Mouse (Mus musculus) megakaryocyte, embryonic 14.5 days (primary cell): ENCODE measurements at regions not wholly inside any gene's neighbourhood (a gene's known extent, or its start where the extent isn't known, plus 50 kb on each side); places are given as distances from the start of the nearest gene placed in this dataset.

Source experiments
- H3K27me3 ChIP-seq: replicated peaks from 2 replicates; pipeline ENCODE3; 2012; ENCODE audit warnings: inconsistent platforms
- H3K36me3 ChIP-seq: replicated peaks from 2 replicates; pipeline ENCODE3; 2012; ENCODE audit warnings: low read length, inconsistent platforms, mixed read lengths
- H3K4me1 ChIP-seq: 2 replicates; pipeline ENCODE4 v1.6.1; 2012; ENCODE audit warnings: inconsistent platforms
- H3K4me3 ChIP-seq: replicated peaks from 2 replicates; pipeline ENCODE3; 2012; ENCODE audit warnings: moderate library complexity, mild to moderate bottlenecking, inconsistent platforms
- H3K9me3 ChIP-seq: 2 replicates; pipeline ENCODE4 v1.6.1; 2012; ENCODE audit warnings: inconsistent platforms
- FLI1 ChIP-seq: IDR thresholded peaks from 2 replicates; pipeline ENCODE4 v1.6.1; 2012; ENCODE audit warnings: low read length, inconsistent platforms, mixed read lengths
- GATA1 ChIP-seq: IDR thresholded peaks from 3 replicates; pipeline ENCODE4 v1.6.1; 2012; ENCODE audit warnings: mixed read lengths, low read length, inconsistent platforms, borderline replicate concordance

GRCm38 (mm10) chr3:143584692-143585603 is 620.1 kb downstream of the Lmo4 start:
- TF ChIP-seq GATA1: no peak
- no peak for TF ChIP-seq FLI1
- no peak overlapping the region for H3K4me3 ChIP-seq
- H3K27me3 ChIP-seq: no peaks in the 10 kb centered on the region
- peaks cover 8% of the 10 kb centered on the region; the same call in 1 of the 2 replicates for H3K4me1 ChIP-seq
- H3K36me3 ChIP-seq: no peaks in the 10 kb centered on the region
- H3K9me3 ChIP-seq: peaks cover 3% of the 10 kb centered on the region; the same call in 1 of the 2 replicates

- Histone ChIP-seq H3K27me3 (no peaks in the 10 kb centered on the region), H3K4me3 (no peak overlapping the region), H3K4me1 (no peaks in the 10 kb centered on the region), H3K36me3 (no peaks in the 10 kb centered on the region), H3K9me3 (peaks cover 13% of the 10 kb centered on the region)
- TF ChIP-seq FLI1 (no peak), GATA1 (no peak)
Observed at GRCm38 (mm10) chr3:143576338-143577007, 628.5 kb downstream of the Lmo4 start.

GRCm38 (mm10) chr3:143575737-143576136 is 629.3 kb downstream of the Lmo4 start:
- H3K4me1 ChIP-seq: no peaks in the 10 kb centered on the region
- H3K4me3 ChIP-seq: no peak overlapping the region
- peaks cover 13% of the 10 kb centered on the region for H3K9me3 ChIP-seq
- no peak for TF ChIP-seq FLI1
- H3K27me3 ChIP-seq: no peaks in the 10 kb centered on the region
- no peaks in the 10 kb centered on the region for H3K36me3 ChIP-seq

- Histone ChIP-seq H3K4me3 (no peak overlapping the region), H3K9me3 (peaks cover 13% of the 10 kb centered on the region; the same call in 1 of the 2 replicates), H3K36me3 (no peaks in the 10 kb centered on the region), H3K4me1 (no peaks in the 10 kb centered on the region), H3K27me3 (no peaks in the 10 kb centered on the region)
- TF ChIP-seq GATA1: no peak
Observed at GRCm38 (mm10) chr3:143574035-143574864, 630.8 kb downstream of the Lmo4 start.

- no peaks in the 10 kb centered on the region for H3K4me1 ChIP-seq
- H3K4me3 ChIP-seq: no peak overlapping the region
- no peak for TF ChIP-seq GATA1
- TF ChIP-seq FLI1: no peak
- H3K36me3 ChIP-seq: no peaks in the 10 kb centered on the region
- no peaks in the 10 kb centered on the region for H3K27me3 ChIP-seq
- peaks cover 9% of the 10 kb centered on the region; the same call in 1 of the 2 replicates for H3K9me3 ChIP-seq
Observed at GRCm38 (mm10) chr3:143569930-143570329, 635.1 kb downstream of the Lmo4 start.

GRCm38 (mm10) chr3:143565067-143565466 is 640.0 kb downstream of the Lmo4 start:
- Histone ChIP-seq H3K27me3 (no peaks in the 10 kb centered on the region), H3K4me1 (no peaks in the 10 kb centered on the region), H3K4me3 (no peak overlapping the region), H3K9me3 (0 out of 2 replicates have a peak, but pooled peaks cover 8% of the 10 kb centered on the region), H3K36me3 (no peaks in the 10 kb centered on the region)
- TF ChIP-seq GATA1: no peak
- TF ChIP-seq FLI1: no peak

- Histone ChIP-seq H3K9me3 (peaks cover 12% of the 10 kb centered on the region), H3K36me3 (no peaks in the 10 kb centered on the region), H3K27me3 (no peaks in the 10 kb centered on the region), H3K4me1 (no peaks in the 10 kb centered on the region), H3K4me3 (no peak overlapping the region)
- TF ChIP-seq GATA1 (no peak), FLI1 (no peak)
Observed at GRCm38 (mm10) chr3:143542811-143543210, 661.0 kb upstream of the Pkn2 start.

- Histone ChIP-seq H3K4me3 (no peak overlapping the region), H3K36me3 (no peaks in the 10 kb centered on the region), H3K4me1 (peaks cover 3% of the 10 kb centered on the region; the same call in 1 of the 2 replicates), H3K9me3 (no peaks in the 10 kb centered on the region), H3K27me3 (no peaks in the 10 kb centered on the region)
- TF ChIP-seq GATA1 (no peak), FLI1 (no peak)
Observed at GRCm38 (mm10) chr3:143527982-143528381, 646.2 kb upstream of the Pkn2 start.

GRCm38 (mm10) chr3:143527274-143527673 is 645.5 kb upstream of the Pkn2 start:
- Histone ChIP-seq H3K9me3 (no peaks in the 10 kb centered on the region), H3K4me1 (peaks cover 3% of the 10 kb centered on the region; the same call in 1 of the 2 replicates)
- TF ChIP-seq FLI1 (no peak), GATA1 (no peak)

More at GRCm38 (mm10) chr3:143527274-143527673, 645.5 kb upstream of the Pkn2 start:
- no peaks in the 10 kb centered on the region for H3K36me3 ChIP-seq
- H3K27me3 ChIP-seq: no peaks in the 10 kb centered on the region
- H3K4me3 ChIP-seq: no peak overlapping the region
